Mouse (Mus musculus) urinary bladder, adult 18-20 months (tissue): ENCODE measurements around the gene Sipa1l1.

ENCODE experiments used
- DNase-seq, 2 experiments: peaks; one replicate each; pipeline ENCODE4 v3.0.0; 2022; ENCODE audit warnings: low spot score in 2 of 2, mixed read lengths in 2 of 2

Gene Sipa1l1

GRCm38 (mm10) chr12:82334550-82334949 lies 165.4 kb downstream of the Sipa1l1 start:
- DNase-seq, result no peak

GRCm38 (mm10) chr12:82335095-82335494 lies 166.0 kb downstream of the Sipa1l1 start:
- no peak for DNase-seq

GRCm38 (mm10) chr12:82338550-82338949 lies 169.4 kb downstream of the Sipa1l1 start:
- no peak for DNase-seq

- no peak for DNase-seq
Measured at GRCm38 (mm10) chr12:82339221-82339861, 170.2 kb downstream of the Sipa1l1 start.

- DNase-seq, result no peak
Measured at GRCm38 (mm10) chr12:82340196-82340918, 171.2 kb downstream of the Sipa1l1 start.

GRCm38 (mm10) chr12:82341181-82341580 lies 172.1 kb downstream of the Sipa1l1 start:
- DNase-seq, result no peak

- DNase-seq, result no peak
Measured at GRCm38 (mm10) chr12:82341696-82342095, 172.6 kb downstream of the Sipa1l1 start.

GRCm38 (mm10) chr12:82350082-82350481 lies 181.0 kb downstream of the Sipa1l1 start:
- DNase-seq, result no peak

GRCm38 (mm10) chr12:82350891-82351290 lies 181.8 kb downstream of the Sipa1l1 start:
- no peak for DNase-seq

GRCm38 (mm10) chr12:82353660-82354059 lies 184.5 kb downstream of the Sipa1l1 start:
- no peak for DNase-seq

GRCm38 (mm10) chr12:82355419-82356149 lies 186.5 kb downstream of the Sipa1l1 start:
- DNase-seq, result no peak

GRCm38 (mm10) chr12:82356476-82356875 lies 187.4 kb downstream of the Sipa1l1 start:
- no peak for DNase-seq

- DNase-seq, result no peak
Measured at GRCm38 (mm10) chr12:82357431-82357830, 188.3 kb downstream of the Sipa1l1 start.

- DNase-seq, result no peak
Measured at GRCm38 (mm10) chr12:82362796-82363195, 193.7 kb downstream of the Sipa1l1 start.

- DNase-seq, result no peak
Measured at GRCm38 (mm10) chr12:82364186-82364585, 195.1 kb downstream of the Sipa1l1 start.

GRCm38 (mm10) chr12:82365276-82365875 lies 196.3 kb downstream of the Sipa1l1 start:
- DNase-seq, result no peak

GRCm38 (mm10) chr12:82366754-82367153 lies 197.6 kb downstream of the Sipa1l1 start:
- no peak for DNase-seq

GRCm38 (mm10) chr12:82367345-82367744 lies 198.2 kb downstream of the Sipa1l1 start:
- no peak for DNase-seq

GRCm38 (mm10) chr12:82367986-82368385 lies 198.9 kb downstream of the Sipa1l1 start:
- no peak for DNase-seq

GRCm38 (mm10) chr12:82369402-82370160 lies 200.5 kb downstream of the Sipa1l1 start:
- no peak for DNase-seq

GRCm38 (mm10) chr12:82371266-82371665 lies 202.1 kb downstream of the Sipa1l1 start:
- DNase-seq, result no peak
